ENCODE assay signal across 16 mouse cellular contexts in the genomic region with DNA sequence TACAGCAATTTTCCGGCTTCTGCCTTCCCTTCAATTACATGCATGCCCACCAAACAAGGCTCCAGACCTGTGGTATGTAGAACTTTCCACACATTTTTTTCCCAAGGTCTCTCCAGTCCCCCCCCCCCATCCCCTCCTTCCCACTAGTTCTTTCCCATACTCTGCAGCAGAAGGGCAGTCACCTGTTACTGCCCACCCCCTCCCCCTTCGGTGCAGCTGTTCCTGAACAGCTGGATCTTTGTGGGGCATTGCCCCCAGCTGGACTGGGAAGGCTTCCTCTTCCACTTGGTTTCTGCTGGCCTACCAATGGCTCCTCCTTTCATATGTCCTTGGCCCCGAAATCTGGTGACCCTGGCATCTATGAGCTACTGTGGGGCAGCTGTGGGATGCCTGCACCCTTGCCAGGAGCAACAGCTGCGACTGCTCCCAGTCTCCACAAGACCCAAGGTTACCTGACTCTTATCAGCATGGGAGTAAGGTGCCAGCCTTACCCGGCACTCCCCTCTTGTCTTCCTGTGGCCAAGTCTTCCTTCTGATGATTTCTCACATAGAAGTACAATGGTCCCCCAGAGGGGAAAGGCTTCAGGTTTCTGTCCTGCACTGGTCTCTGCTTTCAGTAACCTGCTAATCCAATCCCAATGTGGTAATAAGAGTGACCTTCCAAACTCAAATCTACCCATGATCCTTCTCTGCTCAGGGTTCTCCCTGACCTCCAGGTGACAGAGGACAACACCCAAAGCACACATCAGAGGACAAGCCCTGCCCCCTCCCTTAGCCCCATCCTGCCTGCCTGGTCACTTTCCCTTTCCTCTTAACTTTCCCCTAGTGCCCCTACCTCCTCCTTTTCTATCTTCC. TPM values are rescaled to one million over a fixed set of nuclear protein-coding genes. Genes with fewer than 3 reads are reported as not detected.
A peak's percentile ranks its signal among the peaks of the same experiment; 100 is the strongest.
DNase-seq lines count a peak whose midpoint lies in the region; ATAC-seq and TF ChIP-seq lines count a peak whose summit lies in the region.
"Had no signal": no experiment of that assay in that cellular context is flagged by ENCODE, and none has a peak within 500 bp of the region (broad histone marks: within the 10 kb centered on the region; RNA-seq: fewer than 3 reads in every experiment).

No protein-coding gene starts in this region.

- intact Hi-C loops in heart, postnatal 10 days (cut with DNase I), result no loop called here

- H3K4me3 ChIP-seq in heart, embryonic 10.5 days, result no peak overlapping the region
- no peak overlapping the region for H3K4me3 ChIP-seq in liver, adult 2 months (ENCODE audit: insufficient read depth, low read depth, low read length)
- H3K4me3 ChIP-seq in liver, embryonic 11.5 days (ENCODE audit: low read depth, low read length), result no peak overlapping the region
- no peak overlapping the region for H3K4me3 ChIP-seq in liver, postnatal 0 days (ENCODE audit: low read depth, low read length)
- H3K4me3 ChIP-seq: left cerebral cortex, adult 2 months; midbrain, embryonic 12.5 days; neural tube, embryonic 12.5 days had no signal

- H3K9me3 ChIP-seq in heart, embryonic 10.5 days, result no peaks in the 10 kb centered on the region
- H3K9me3 ChIP-seq in liver, embryonic 11.5 days (ENCODE audit: control insufficient read depth, low read length), result no peaks in the 10 kb centered on the region
- no peaks in the 10 kb centered on the region for H3K9me3 ChIP-seq in liver, postnatal 0 days (ENCODE audit: low read length)
- H3K9me3 ChIP-seq: midbrain, embryonic 12.5 days; neural tube, embryonic 12.5 days had no signal

- no peak for TF ChIP-seq CTCF in liver, adult 2 months (IDR thresholded peaks at IDR 0.05; ENCODE audit: low read depth, low read length)
- no peak for TF ChIP-seq CTCF in liver, postnatal 0 days (IDR thresholded peaks at IDR 0.05; ENCODE audit: low read depth)

- no peak for ATAC-seq in liver, embryonic 11.5 days (replicated peaks; ENCODE audit: low FRiP score)
- ATAC-seq in liver, postnatal 0 days, result peak; percentile 96
- ATAC-seq: forebrain, embryonic 14.5 days had no signal

- DNase-seq in heart, embryonic 10.5 days (ENCODE audit: low spot score), result no peak
- DNase-seq in heart, postnatal 10 days, result no peak
- peak; percentile 86 for DNase-seq in liver, adult 2 months (ENCODE audit: extremely low read depth, low read depth, low spot score)
- no peak for DNase-seq in liver, embryonic 11.5 days (ENCODE audit: low spot score)
- DNase-seq in adrenal gland, postnatal 25 days, result peak; percentile 51
- DNase-seq in liver, postnatal 0 days, result peak; percentile 53
- no peak for DNase-seq in urinary bladder, postnatal 10 days (ENCODE audit: low spot score)
- no peak for DNase-seq in yolk sac, embryonic 10.5 days (ENCODE audit: low spot score)
- DNase-seq: cerebellum, adult 11 months; embryo, embryonic 11 days; lung, embryonic 14.5 days; right cerebral cortex, postnatal 14 days had no signal

- H3K36me3 ChIP-seq in heart, embryonic 10.5 days, result no peaks in the 10 kb centered on the region
- no peaks in the 10 kb centered on the region for H3K36me3 ChIP-seq in liver, adult 2 months (ENCODE audit: control insufficient read depth, insufficient read depth, low read length)
- no peaks in the 10 kb centered on the region for H3K36me3 ChIP-seq in liver, embryonic 11.5 days (ENCODE audit: control insufficient read depth, insufficient read depth, low read length)
- H3K36me3 ChIP-seq in liver, postnatal 0 days (replicated peaks; ENCODE audit: insufficient read depth, low read length), result no peaks in the 10 kb centered on the region
- H3K36me3 ChIP-seq: midbrain, embryonic 12.5 days; neural tube, embryonic 12.5 days had no signal

- H3K4me1 ChIP-seq in heart, embryonic 10.5 days, result peaks cover 36% of the 10 kb centered on the region
- peaks cover 11% of the 10 kb centered on the region for H3K4me1 ChIP-seq in liver, adult 2 months (ENCODE audit: control insufficient read depth, insufficient read depth, low read length)
- no peaks in the 10 kb centered on the region for H3K4me1 ChIP-seq in liver, embryonic 11.5 days (replicated peaks; ENCODE audit: control insufficient read depth, insufficient read depth, low read length)
- peaks cover 16% of the 10 kb centered on the region; the same call in 1 of the 2 replicates for H3K4me1 ChIP-seq in liver, postnatal 0 days (ENCODE audit: insufficient read depth)
- H3K4me1 ChIP-seq: midbrain, embryonic 12.5 days; neural tube, embryonic 12.5 days had no signal

- TF ChIP-seq EP300 in liver, postnatal 0 days (IDR thresholded peaks at IDR 0.05; ENCODE audit: low read depth), result no peak

- H3K9ac ChIP-seq in liver, adult 2 months (ENCODE audit: low read depth, low read length), result peak overlapping the region; percentile 6; the same call in 1 of the 2 replicates
- no peak overlapping the region for H3K9ac ChIP-seq in liver, embryonic 11.5 days (ENCODE audit: low read depth, low read length)
- H3K9ac ChIP-seq in liver, postnatal 0 days (replicated peaks), result no peak overlapping the region
- H3K9ac ChIP-seq: lung, embryonic 14.5 days; midbrain, embryonic 12.5 days; neural tube, embryonic 12.5 days had no signal

- TF ChIP-seq POLR2A in liver, adult 2 months (IDR thresholded peaks at IDR 0.05; ENCODE audit: extremely low read depth, insufficient read depth, low read length), result no peak

- H3K27ac ChIP-seq in heart, embryonic 10.5 days, result peak overlapping the region; percentile 76
- peak overlapping the region; percentile 60 for H3K27ac ChIP-seq in liver, adult 2 months (replicated peaks; ENCODE audit: insufficient read depth, low read depth, low read length)
- no peak overlapping the region for H3K27ac ChIP-seq in liver, embryonic 11.5 days (ENCODE audit: low read depth, low read length)
- H3K27ac ChIP-seq in liver, postnatal 0 days (ENCODE audit: low read depth), result peak overlapping the region; percentile 66
- H3K27ac ChIP-seq: left cerebral cortex, adult 2 months; midbrain, embryonic 12.5 days; neural tube, embryonic 12.5 days had no signal

- no peak overlapping the region for H3K4me2 ChIP-seq in liver, embryonic 11.5 days
- peak overlapping the region; percentile 42 for H3K4me2 ChIP-seq in liver, postnatal 0 days (ENCODE audit: low read depth, low read length)
- H3K4me2 ChIP-seq: lung, embryonic 14.5 days; midbrain, embryonic 12.5 days; neural tube, embryonic 12.5 days had no signal

- H3K27me3 ChIP-seq in heart, embryonic 10.5 days (ENCODE audit: insufficient read depth, poor library complexity, severe bottlenecking), result no peaks in the 10 kb centered on the region
- no peaks in the 10 kb centered on the region for H3K27me3 ChIP-seq in liver, adult 2 months (ENCODE audit: control insufficient read depth, insufficient read depth, low read length)
- no peaks in the 10 kb centered on the region for H3K27me3 ChIP-seq in liver, embryonic 11.5 days (replicated peaks; ENCODE audit: control insufficient read depth, insufficient read depth, low read length)
- no peaks in the 10 kb centered on the region for H3K27me3 ChIP-seq in liver, postnatal 0 days (ENCODE audit: insufficient read depth, low read length)
- H3K27me3 ChIP-seq: midbrain, embryonic 12.5 days; neural tube, embryonic 12.5 days had no signal

- WGBS in heart, embryonic 10.5 days, result 70% methylated on average over 5 of the region's 5 CpGs
- WGBS in liver, adult 2 months, result 42% methylated on average over 5 of the region's 5 CpGs
- 65% methylated on average over 5 of the region's 5 CpGs for WGBS in liver, embryonic 11.5 days
- WGBS in liver, postnatal 0 days (ENCODE audit: insufficient replicate concordance), result 65% methylated on average over 5 of the region's 5 CpGs

- no peaks in the 10 kb centered on the region for H3K79me2 ChIP-seq in liver, adult 2 months (ENCODE audit: control insufficient read depth, insufficient read depth, low read length)

RNA-seq across cellular contexts. Expression of gene Dag1, which starts 10.9 kb away (rescaled TPM):
- polyA plus RNA-seq in heart, embryonic 10.5 days (2016; fragmentation: Nextera tagmentation; extraction: Ambion mirVana), result 128 and 197 TPM in 2 replicates
- total RNA-seq in heart, postnatal 10 days (2021), result 100 to 1,000 TPM; 369 to 394 TPM
- total RNA-seq in liver, adult 2 months (2014; rRNA removed), result 20.7 and 28.8 TPM in 2 replicates
- 24.9 and 29.9 TPM in 2 replicates for polyA plus RNA-seq in liver, adult 2 months (2012; rRNA removed)
- 41.1 and 41.5 TPM in 2 replicates for polyA plus RNA-seq in liver, embryonic 11.5 days (2014; fragmentation: Nextera tagmentation; extraction: Ambion mirVana)
- total RNA-seq in adrenal gland, postnatal 25 days (2021), result 127 and 146 TPM in 2 replicates
- 20.0 and 20.8 TPM in 2 replicates for polyA plus RNA-seq in liver, postnatal 0 days (2015; fragmentation: Nextera tagmentation; extraction: Ambion mirVana)

RNA-seq across cellular contexts. Expression of gene Nicn1, which starts 15.5 kb away (rescaled TPM):
- 21.4 and 24.2 TPM in 2 replicates for polyA plus RNA-seq in heart, embryonic 10.5 days (2016; fragmentation: Nextera tagmentation; extraction: Ambion mirVana)
- 10 to 100 TPM; 20.5 to 21.8 TPM for total RNA-seq in heart, postnatal 10 days (2021)
- 5.8 and 9.0 TPM in 2 replicates for total RNA-seq in liver, adult 2 months (2014; rRNA removed)
- polyA plus RNA-seq in liver, adult 2 months (2012; rRNA removed), result 15.9 and 21.2 TPM in 2 replicates
- 11.3 and 13.9 TPM in 2 replicates for polyA plus RNA-seq in liver, embryonic 11.5 days (2014; fragmentation: Nextera tagmentation; extraction: Ambion mirVana)
- 17.8 and 22.3 TPM in 2 replicates for total RNA-seq in adrenal gland, postnatal 25 days (2021)
- polyA plus RNA-seq in liver, postnatal 0 days (2015; fragmentation: Nextera tagmentation; extraction: Ambion mirVana), result 7.7 and 9.5 TPM in 2 replicates

RNA-seq across cellular contexts. Expression of gene Amt, which starts 21.9 kb away (rescaled TPM):
- polyA plus RNA-seq in heart, embryonic 10.5 days (2016; fragmentation: Nextera tagmentation; extraction: Ambion mirVana), result 15.3 and 16.1 TPM in 2 replicates
- total RNA-seq in heart, postnatal 10 days (2021), result 1 to 10 TPM; 5.2 to 6.9 TPM
- 65.5 and 66.6 TPM in 2 replicates for total RNA-seq in liver, adult 2 months (2014; rRNA removed)
- 45.8 and 54.5 TPM in 2 replicates for polyA plus RNA-seq in liver, adult 2 months (2012; rRNA removed)
- polyA plus RNA-seq in liver, embryonic 11.5 days (2014; fragmentation: Nextera tagmentation; extraction: Ambion mirVana), result 16.0 and 16.5 TPM in 2 replicates
- total RNA-seq in adrenal gland, postnatal 25 days (2021), result 5.2 and 7.0 TPM in 2 replicates
- 10.9 and 13.5 TPM in 2 replicates for polyA plus RNA-seq in liver, postnatal 0 days (2015; fragmentation: Nextera tagmentation; extraction: Ambion mirVana)

RNA-seq across cellular contexts. Expression of gene Rhoa, which starts 31.2 kb away (rescaled TPM):
- polyA plus RNA-seq in heart, embryonic 10.5 days (2016; fragmentation: Nextera tagmentation; extraction: Ambion mirVana), result 277 and 285 TPM in 2 replicates
- 100 to 1,000 TPM; 328 to 329 TPM for total RNA-seq in heart, postnatal 10 days (2021)
- total RNA-seq in liver, adult 2 months (2014; rRNA removed), result 123 TPM in 2 replicates
- polyA plus RNA-seq in liver, adult 2 months (2012; rRNA removed), result 64.7 and 82.8 TPM in 2 replicates
- 254 and 264 TPM in 2 replicates for polyA plus RNA-seq in liver, embryonic 11.5 days (2014; fragmentation: Nextera tagmentation; extraction: Ambion mirVana)
- total RNA-seq in adrenal gland, postnatal 25 days (2021), result 358 and 378 TPM in 2 replicates
- polyA plus RNA-seq in liver, postnatal 0 days (2015; fragmentation: Nextera tagmentation; extraction: Ambion mirVana), result 163 and 165 TPM in 2 replicates

RNA-seq across cellular contexts. Expression of gene Tcta, which starts 31.3 kb away (rescaled TPM):
- polyA plus RNA-seq in heart, embryonic 10.5 days (2016; fragmentation: Nextera tagmentation; extraction: Ambion mirVana), result 28.2 and 30.3 TPM in 2 replicates
- 10 to 100 TPM; 24.4 to 30.0 TPM for total RNA-seq in heart, postnatal 10 days (2021)
- 17.7 and 17.9 TPM in 2 replicates for total RNA-seq in liver, adult 2 months (2014; rRNA removed)
- 35.2 and 41.2 TPM in 2 replicates for polyA plus RNA-seq in liver, adult 2 months (2012; rRNA removed)
- polyA plus RNA-seq in liver, embryonic 11.5 days (2014; fragmentation: Nextera tagmentation; extraction: Ambion mirVana), result 14.9 and 16.1 TPM in 2 replicates
- 38.9 and 49.8 TPM in 2 replicates for total RNA-seq in adrenal gland, postnatal 25 days (2021)
- polyA plus RNA-seq in liver, postnatal 0 days (2015; fragmentation: Nextera tagmentation; extraction: Ambion mirVana), result 14.8 and 16.3 TPM in 2 replicates

Comparison
In these comparisons a context has a peak if more than half of its experiments do, and no peak if none do; other contexts are left out.
1. DNase-seq: peak in liver, adult 2 months (single experiment), adrenal gland, postnatal 25 days (single experiment) and liver, postnatal 0 days (single experiment); none in heart, embryonic 10.5 days (single experiment), heart, postnatal 10 days (0 of 2), liver, embryonic 11.5 days (single experiment), urinary bladder, postnatal 10 days (single experiment) and yolk sac, embryonic 10.5 days (single experiment).